Mouse (Mus musculus) inflammation-experienced regulatory T-cells, adult 6 months (primary cell): ENCODE measurements around the gene Mtnr1a. TPM values are rescaled to one million over a fixed set of nuclear protein-coding genes. Genes with fewer than 3 reads are reported as not detected.

ENCODE experiments used
- ATAC-seq: one replicate; pipeline ENCODE4 v1.8.0; 2017
- polyA plus RNA-seq, 3 experiments: library from polyadenylated mRNA; unstranded; fragments of 100-300 nt; shearing (Covaris generic); gene quantifications; one replicate each; pipeline ENCODE4 v1.2.1; 2017

Gene Mtnr1a
- polyA plus RNA-seq, 3 experiments from 2014 or later: not detected

GRCm38 (mm10) chr8:45110064-45110812 lies 41.3 kb downstream of the Mtnr1a start:
- ATAC-seq: no peak

- no peak for ATAC-seq
These were observed 41.8 kb downstream of the Mtnr1a start for GRCm38 (mm10) chr8:45110813-45111104.

- ATAC-seq: no peak
These were observed 42.9 kb downstream of the Mtnr1a start for GRCm38 (mm10) chr8:45111820-45112219.

GRCm38 (mm10) chr8:45117588-45117987 lies 48.7 kb downstream of the Mtnr1a start:
- no peak for ATAC-seq

- no peak for ATAC-seq
These were observed 56.7 kb downstream of the Mtnr1a start for GRCm38 (mm10) chr8:45125680-45126079.

Other genes starting within 250 kb of the Mtnr1a start
- gene Fat1, start 133.7 kb upstream of the Mtnr1a start, polyA plus RNA-seq: not detected
- gene F11, start 192.9 kb downstream of the Mtnr1a start, polyA plus RNA-seq: not detected
- gene Klkb1, start 225.7 kb downstream of the Mtnr1a start, polyA plus RNA-seq: under 1 TPM in 2 of 3 experiments, not detected in 1; 0.13 to 0.34 TPM
- gene Gm45753, start 239.3 kb downstream of the Mtnr1a start, polyA plus RNA-seq: not detected